Mouse (Mus musculus) thymus, adult 2 months (tissue): ENCODE measurements at regions not wholly inside any gene's neighbourhood (a gene's known extent, or its start where the extent isn't known, plus 50 kb on each side); places are given as distances from the start of the nearest gene placed in this dataset.

ENCODE experiments used
- DNase-seq: peaks from one replicate; pipeline ENCODE4 v3.0.0; 2021
- H3K27ac ChIP-seq: fragments of 200-500 bp; 2 replicates; pipeline ENCODE4 v1.5.1; 2012; ENCODE audit warnings: low read length, control low read depth; ENCODE audit not compliant: control insufficient read depth, insufficient read depth
- H3K27me3 ChIP-seq: fragments of 200-500 bp; 2 replicates; pipeline ENCODE4 v1.6.1; 2012; ENCODE audit warnings: mild to moderate bottlenecking, low read length, moderate library complexity, mixed read lengths; ENCODE audit not compliant: control insufficient read depth, insufficient read depth
- H3K36me3 ChIP-seq: fragments of 200-500 bp; 2 replicates; pipeline ENCODE4 v1.6.1; 2012; ENCODE audit warnings: mild to moderate bottlenecking, low read length, moderate library complexity; ENCODE audit not compliant: control insufficient read depth, insufficient read depth
- H3K4me1 ChIP-seq: fragments of 200-500 bp; replicated peaks from 2 replicates; pipeline ENCODE4 v1.6.1; 2012; ENCODE audit warnings: low read length; ENCODE audit not compliant: control insufficient read depth, insufficient read depth
- H3K4me3 ChIP-seq: fragments of 200-500 bp; 2 replicates; pipeline ENCODE4 v1.5.1; 2012; ENCODE audit warnings: mild to moderate bottlenecking, low read length, control low read depth, moderate library complexity; ENCODE audit not compliant: control insufficient read depth, insufficient read depth
- CTCF ChIP-seq: fragments of 200-500 bp; IDR thresholded peaks from 2 replicates; pipeline ENCODE4 v1.5.1; 2012; ENCODE audit warnings: mild to moderate bottlenecking, control low read depth, low read length, moderate library complexity, borderline replicate concordance; ENCODE audit not compliant: control insufficient read depth, poor library complexity, insufficient read depth; ENCODE audit errors: extremely low read depth
- POLR2A ChIP-seq: fragments of 200-500 bp; IDR thresholded peaks from 2 replicates; pipeline ENCODE4 v1.6.1; 2012; ENCODE audit warnings: mild to moderate bottlenecking, low read length, control low read depth, moderate library complexity; ENCODE audit not compliant: control insufficient read depth, poor library complexity, insufficient read depth; ENCODE audit errors: extremely low read depth
- WGBS: fragments of 180-500 bp; shearing (Covaris S2); methylation state at CpG from one replicate; pipeline ENCODE4 v1.1.7; 2018; 5-methylcytosine and 5-hydroxymethylcytosine counted together

DNA sequence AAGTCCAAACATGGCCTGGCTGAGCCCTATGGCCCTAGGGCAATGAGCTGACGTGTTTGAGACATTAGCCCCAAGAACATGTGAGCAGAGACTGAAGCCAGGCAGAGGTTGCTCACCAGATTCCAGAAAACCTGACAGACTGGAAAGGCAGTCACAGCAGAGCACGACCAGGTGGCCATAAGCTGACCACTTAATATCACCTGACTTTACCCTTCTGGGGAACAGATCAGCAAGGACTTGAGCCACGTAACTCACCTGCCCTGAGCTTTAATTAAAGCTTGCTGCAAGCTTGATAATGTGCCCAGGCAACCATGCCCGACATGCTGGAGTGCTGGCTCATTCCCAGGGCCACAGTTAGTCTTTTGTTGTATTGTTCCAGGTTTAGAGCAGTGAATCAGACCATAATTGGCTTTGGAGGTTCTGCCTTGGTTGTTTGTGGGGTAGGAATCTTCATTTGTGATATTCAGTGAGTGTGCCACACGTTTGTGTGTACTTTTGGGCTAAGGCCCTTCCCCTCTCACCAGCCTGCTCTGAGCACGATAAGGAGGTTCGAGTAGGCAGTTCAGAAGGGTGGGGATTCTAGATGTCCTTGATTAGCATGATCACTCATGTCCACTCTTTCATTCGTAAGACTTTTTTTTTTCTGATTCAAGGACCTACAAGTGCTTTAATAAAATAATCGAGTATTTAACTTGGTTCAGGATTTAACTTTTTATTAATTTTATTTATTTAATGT, 52.1 kb upstream of the Nabp1 start:
- H3K36me3 ChIP-seq, result no peaks in the 10 kb centered on the region
- TF ChIP-seq CTCF, result no peak
- no peak for TF ChIP-seq POLR2A
- peaks cover 11% of the 10 kb centered on the region for H3K4me1 ChIP-seq
- no peak for DNase-seq
- H3K27ac ChIP-seq, result no peak overlapping the region
- H3K27me3 ChIP-seq, result no peaks in the 10 kb centered on the region
- 86% methylated on average over 9 of the region's 9 CpGs for WGBS
- no peak overlapping the region for H3K4me3 ChIP-seq

DNA sequence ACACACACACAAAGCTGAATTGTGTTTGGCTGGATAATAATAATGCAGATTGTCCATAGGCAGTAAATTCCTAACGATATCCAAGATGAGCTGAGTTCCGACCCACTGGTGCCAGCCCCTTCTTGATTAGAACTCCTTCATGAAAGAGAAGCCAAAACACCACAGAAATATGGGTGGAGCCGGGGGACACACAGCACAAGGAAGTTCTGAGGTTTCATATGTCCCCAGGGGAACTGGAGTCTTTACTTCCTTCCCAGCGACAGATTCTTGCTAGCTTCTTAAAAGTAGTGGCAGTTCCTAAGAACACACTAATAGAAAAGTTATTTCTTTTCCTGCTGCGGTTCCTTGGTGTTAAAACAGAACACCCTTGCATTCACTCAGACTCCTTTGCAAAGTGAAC, 51.4 kb upstream of the Nabp1 start:
- H3K4me1 ChIP-seq, result peaks cover 12% of the 10 kb centered on the region
- no peaks in the 10 kb centered on the region for H3K27me3 ChIP-seq
- WGBS, result 4% methylated on average over 5 of the region's 5 CpGs
- no peak overlapping the region for H3K4me3 ChIP-seq
- TF ChIP-seq POLR2A (no peak), CTCF (no peak)
- H3K27ac ChIP-seq, result no peak overlapping the region
- DNase-seq, result peak; percentile 23
- no peaks in the 10 kb centered on the region for H3K36me3 ChIP-seq

DNA sequence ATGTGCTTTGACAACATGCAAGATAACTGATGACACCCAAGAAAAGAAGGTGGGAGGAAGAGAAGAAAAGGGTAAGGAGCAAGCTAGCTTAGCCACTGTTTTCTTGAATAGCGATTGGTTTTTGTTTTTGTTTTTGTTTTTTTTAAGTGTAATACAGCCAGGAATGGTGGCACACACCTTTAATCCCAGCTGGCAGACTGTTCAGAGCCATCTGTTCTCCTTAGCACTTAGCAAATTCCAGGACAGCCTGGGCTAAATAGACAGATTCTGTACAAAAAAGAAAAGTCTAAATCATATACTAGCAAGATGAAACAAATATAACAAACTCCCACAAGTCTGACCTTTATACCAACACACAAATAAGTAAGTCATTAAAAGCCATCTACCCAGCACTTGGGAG, 50.4 kb upstream of the Nabp1 start:
- H3K27ac ChIP-seq, result no peak overlapping the region
- TF ChIP-seq CTCF (no peak), POLR2A (no peak)

More for the DNA sequence above, 50.4 kb upstream of the Nabp1 start:
- WGBS, result 96% methylated on average over 1 of the region's 1 CpGs
- no peak overlapping the region for H3K4me3 ChIP-seq
- no peak for DNase-seq
- H3K36me3 ChIP-seq, result no peaks in the 10 kb centered on the region
- peaks cover 15% of the 10 kb centered on the region for H3K4me1 ChIP-seq
- H3K27me3 ChIP-seq, result no peaks in the 10 kb centered on the region
